In genomic region chr1:127296815-127297214, GRCm38 (mm10) we compare ENCODE assay signal across 18 mouse cellular contexts.
DNase-seq lines count a peak whose midpoint lies in the region.
"Had no signal": no experiment of that assay in that cellular context is flagged by ENCODE, and none has a peak within 500 bp of the region (broad histone marks: within the 10 kb centered on the region; RNA-seq: fewer than 3 reads in every experiment).

No protein-coding gene starts in this region.

- peak; percentile 25 for DNase-seq in thymus, postnatal 25 days
- no peak for DNase-seq in thymus, adult 18-20 months
- peak; percentile 71 for DNase-seq in MEL-GATA-1-ER (ENCODE audit: extremely low read depth, low read depth)
- DNase-seq in induced T-regulatory cell, adult 2 months (ENCODE audit: low read depth), result peak; percentile 83
- no peak for DNase-seq in left cerebral cortex, adult 18-20 months (ENCODE audit: low spot score in 2 of 2)
- DNase-seq in spleen, adult 12 weeks (ENCODE audit: low spot score), result no peak
- no peak for DNase-seq in right cerebral cortex, postnatal 25 days
- no peak for DNase-seq in layer of hippocampus, postnatal 25 days (ENCODE audit: extremely low spot score in 1 of 2, low spot score in 1 of 2)
- DNase-seq: adrenal gland, postnatal 10 days; cerebellum, adult 2 months; cerebellum, postnatal 25 days; embryo, embryonic 11 days; gastrocnemius, adult 2 months; kidney, adult 11 months; kidney, postnatal 4 days; liver, embryonic 13.5 days; lung, adult 2 months; thymus, postnatal 36 days had no signal

Comparison
In these comparisons a context has a peak if more than half of its experiments do, and no peak if none do; other contexts are left out.
1. DNase-seq: peak in thymus, postnatal 25 days (single experiment), MEL-GATA-1-ER (single experiment) and induced T-regulatory cell, adult 2 months (single experiment); none in thymus, adult 18-20 months (0 of 2), left cerebral cortex, adult 18-20 months (0 of 2), spleen, adult 12 weeks (single experiment), right cerebral cortex, postnatal 25 days (single experiment) and layer of hippocampus, postnatal 25 days (0 of 2).